Mouse (Mus musculus): ENCODE results near the gene Spag16. TPM values are rescaled to one million over a fixed set of nuclear protein-coding genes. Genes with fewer than 3 reads are reported as not detected.

Spag16 gene
- polyA plus RNA-seq, 1 experiment from 2014 or later = 0.66 TPM

DNA sequence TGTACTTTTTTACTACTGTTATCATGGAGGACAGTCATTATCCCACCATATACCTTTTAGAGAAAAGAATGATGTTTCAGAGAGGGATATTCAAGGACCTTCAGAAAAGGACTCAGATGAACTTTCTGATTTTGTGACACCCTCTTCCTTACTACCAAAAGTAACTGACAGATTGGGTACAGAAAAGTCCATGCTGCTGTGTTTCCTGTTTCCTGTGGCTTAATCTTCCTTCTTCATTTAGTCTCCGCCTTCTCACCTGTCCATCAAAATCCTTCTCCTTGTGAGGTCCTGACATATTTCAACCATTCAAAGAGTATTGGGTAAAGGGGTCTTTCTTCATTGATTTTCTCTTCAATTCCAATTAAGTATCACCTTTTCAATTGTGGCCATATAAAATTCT is 456.6 kb downstream of the Spag16 start:
- WGBS = 76% methylated on average over 1 of the region's 1 CpGs
- no peak overlapping the region for H3K4me2 ChIP-seq
- H3K27ac ChIP-seq (ENCODE audit: poor library complexity, severe bottlenecking) = no peak overlapping the region
- no peak for ATAC-seq (ENCODE audit: insufficient number of reproducible peaks, low FRiP score)
- no peak overlapping the region for H3K9ac ChIP-seq
- H3K27me3 ChIP-seq (replicated peaks) = no peaks in the 10 kb centered on the region
- no peaks in the 10 kb centered on the region for H3K4me1 ChIP-seq (replicated peaks)
- H3K36me3 ChIP-seq = no peaks in the 10 kb centered on the region
- H3K9me3 ChIP-seq (replicated peaks) = no peaks in the 10 kb centered on the region
- no peak overlapping the region for H3K4me3 ChIP-seq

DNA sequence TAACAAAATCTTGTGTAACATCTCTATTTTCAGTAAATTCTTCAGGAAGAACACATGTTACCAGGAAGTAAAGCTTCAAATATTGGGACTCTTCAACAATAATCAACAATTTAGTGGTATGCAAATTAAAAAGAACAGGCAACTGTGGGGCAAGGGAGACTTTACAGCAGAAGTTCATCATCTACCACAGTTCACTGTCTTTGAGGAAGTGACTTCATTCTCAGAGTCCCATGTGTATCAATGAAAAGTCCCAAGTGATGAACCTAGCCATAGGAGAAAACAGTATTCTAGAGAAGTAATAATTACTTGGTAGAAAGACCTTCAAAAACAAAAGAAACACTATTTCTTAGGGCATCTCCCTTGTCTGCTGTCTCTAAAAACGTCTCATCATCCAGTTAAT is 457.4 kb downstream of the Spag16 start:
- no peaks in the 10 kb centered on the region for H3K27me3 ChIP-seq (replicated peaks)
- no peak overlapping the region for H3K27ac ChIP-seq (ENCODE audit: poor library complexity, severe bottlenecking)
- WGBS = 54% methylated on average over 1 of the region's 1 CpGs
- no peaks in the 10 kb centered on the region for H3K36me3 ChIP-seq
- no peak overlapping the region for H3K4me3 ChIP-seq
- H3K9ac ChIP-seq = no peak overlapping the region
- H3K4me2 ChIP-seq = no peak overlapping the region
- ATAC-seq (ENCODE audit: insufficient number of reproducible peaks, low FRiP score) = no peak
- H3K4me1 ChIP-seq (replicated peaks) = no peaks in the 10 kb centered on the region
- H3K9me3 ChIP-seq (replicated peaks) = no peaks in the 10 kb centered on the region

DNA sequence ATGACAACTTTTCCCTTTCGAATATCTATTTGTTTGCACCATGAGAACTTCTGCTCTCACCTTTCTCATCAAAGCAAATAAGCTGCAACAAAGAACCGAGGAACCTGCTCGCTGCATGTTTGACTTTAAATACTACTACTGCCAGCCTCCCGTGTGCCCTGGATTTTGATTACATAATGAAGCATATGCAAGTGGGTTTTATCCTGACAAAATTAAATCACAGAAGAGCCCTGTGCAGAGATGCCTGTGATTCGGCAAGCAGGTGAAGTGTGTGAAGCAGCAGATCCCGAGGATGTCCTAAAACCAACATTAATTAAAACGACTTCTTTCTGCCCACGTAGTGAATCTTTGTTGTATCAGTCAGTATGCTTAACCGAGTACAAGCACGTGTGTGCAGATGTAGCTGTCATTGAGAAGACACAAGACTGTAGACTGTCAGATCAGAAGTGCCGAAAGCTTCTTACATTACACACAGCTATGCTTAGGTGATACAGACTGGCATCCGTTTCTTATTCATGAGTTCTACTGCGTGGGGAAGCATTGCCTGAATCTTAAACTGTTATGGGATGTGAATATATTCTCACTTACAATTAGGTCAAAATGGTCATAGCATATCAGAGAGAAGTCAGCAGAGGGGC is 489.5 kb downstream of the Spag16 start:
- Histone ChIP-seq H3K9ac (no peak overlapping the region), H3K27ac (ENCODE audit: poor library complexity, severe bottlenecking) (no peak overlapping the region), H3K36me3 (no peaks in the 10 kb centered on the region), H3K4me2 (no peak overlapping the region), H3K4me3 (no peak overlapping the region), H3K9me3 (replicated peaks) (no peaks in the 10 kb centered on the region), H3K27me3 (replicated peaks) (no peaks in the 10 kb centered on the region), H3K4me1 (replicated peaks) (no peaks in the 10 kb centered on the region)
- WGBS = 74% methylated on average over 13 of the region's 13 CpGs
- no peak for ATAC-seq (ENCODE audit: insufficient number of reproducible peaks, low FRiP score)

DNA sequence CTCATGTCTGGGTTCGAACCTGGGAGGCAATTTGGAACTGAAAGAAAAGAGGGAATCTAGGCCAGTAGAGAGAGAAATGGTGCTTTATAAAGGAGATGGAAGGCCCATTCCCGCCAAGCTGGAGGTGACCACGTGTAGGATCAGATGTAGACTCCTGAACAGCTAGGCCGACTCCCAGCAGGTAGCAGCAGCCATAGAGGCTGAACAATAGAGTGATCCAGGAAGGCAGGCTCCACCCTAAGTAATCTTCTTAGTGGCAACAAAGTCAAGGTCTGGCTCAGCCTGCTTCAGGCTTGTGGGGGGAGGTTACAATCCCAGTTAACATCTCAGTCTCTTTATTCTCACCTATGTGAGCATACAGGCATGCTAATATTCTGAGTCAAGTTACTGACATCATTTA is 494.2 kb downstream of the Spag16 start:
- WGBS = 66% methylated on average over 4 of the region's 4 CpGs
- H3K36me3 ChIP-seq = no peaks in the 10 kb centered on the region
- H3K9me3 ChIP-seq (replicated peaks) = no peaks in the 10 kb centered on the region
- no peak overlapping the region for H3K27ac ChIP-seq (ENCODE audit: poor library complexity, severe bottlenecking)
- H3K9ac ChIP-seq = no peak overlapping the region
- H3K4me2 ChIP-seq = no peak overlapping the region
- ATAC-seq (ENCODE audit: insufficient number of reproducible peaks, low FRiP score) = no peak
- no peaks in the 10 kb centered on the region for H3K4me1 ChIP-seq (replicated peaks)
- no peak overlapping the region for H3K4me3 ChIP-seq
- no peaks in the 10 kb centered on the region for H3K27me3 ChIP-seq (replicated peaks)

DNA sequence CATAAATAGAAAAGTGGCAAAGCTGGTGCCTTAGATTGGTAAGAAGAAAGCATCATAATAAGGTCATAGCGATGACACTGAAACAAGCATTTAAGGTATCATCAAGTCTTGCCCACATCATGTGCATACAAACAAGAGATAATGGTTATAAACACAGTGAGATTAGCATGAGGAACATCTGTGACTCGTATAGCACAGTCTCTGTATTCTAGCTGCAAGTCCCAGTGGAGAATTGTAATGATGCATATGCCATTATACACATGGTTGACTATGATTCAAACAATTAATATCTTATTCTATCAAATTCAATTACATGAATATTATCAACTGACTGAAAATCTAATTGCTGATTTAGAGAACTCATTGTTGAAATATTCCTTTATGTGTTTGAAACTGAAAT is 519.4 kb downstream of the Spag16 start:
- Histone ChIP-seq H3K4me2 (no peak overlapping the region), H3K9ac (no peak overlapping the region), H3K27me3 (replicated peaks) (no peaks in the 10 kb centered on the region), H3K4me3 (no peak overlapping the region), H3K9me3 (replicated peaks) (no peaks in the 10 kb centered on the region), H3K36me3 (no peaks in the 10 kb centered on the region), H3K4me1 (replicated peaks) (no peaks in the 10 kb centered on the region), H3K27ac (ENCODE audit: poor library complexity, severe bottlenecking) (no peak overlapping the region)
- ATAC-seq (ENCODE audit: insufficient number of reproducible peaks, low FRiP score) = no peak
- 69% methylated on average over 2 of the region's 2 CpGs for WGBS

DNA sequence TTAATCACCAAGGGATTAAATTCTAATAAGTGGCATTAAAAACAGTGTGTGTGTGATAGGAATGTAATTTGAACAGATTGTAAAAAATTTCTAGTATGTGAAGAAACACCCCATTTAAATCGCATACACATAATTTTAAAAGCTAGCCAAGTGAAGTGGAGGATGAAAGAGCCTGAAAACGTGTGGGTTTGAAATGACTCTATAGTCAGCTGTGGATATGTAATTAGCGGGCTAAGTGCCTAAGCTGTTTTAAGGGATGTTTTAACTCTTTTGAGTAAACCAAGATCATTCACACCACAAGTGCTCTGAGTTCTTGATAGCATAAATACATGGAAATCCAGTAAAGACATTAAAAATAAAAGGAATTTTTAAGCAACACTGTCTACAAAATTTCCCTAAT is 524.6 kb downstream of the Spag16 start:
- H3K27ac ChIP-seq (ENCODE audit: poor library complexity, severe bottlenecking) = no peak overlapping the region
- WGBS = 65% methylated on average over 3 of the region's 3 CpGs
- no peaks in the 10 kb centered on the region for H3K9me3 ChIP-seq (replicated peaks)
- H3K27me3 ChIP-seq (replicated peaks) = no peaks in the 10 kb centered on the region
- no peak for ATAC-seq (ENCODE audit: insufficient number of reproducible peaks, low FRiP score)
- no peaks in the 10 kb centered on the region for H3K4me1 ChIP-seq (replicated peaks)
- no peak overlapping the region for H3K4me2 ChIP-seq
- no peak overlapping the region for H3K4me3 ChIP-seq
- H3K9ac ChIP-seq = no peak overlapping the region
- no peaks in the 10 kb centered on the region for H3K36me3 ChIP-seq

DNA sequence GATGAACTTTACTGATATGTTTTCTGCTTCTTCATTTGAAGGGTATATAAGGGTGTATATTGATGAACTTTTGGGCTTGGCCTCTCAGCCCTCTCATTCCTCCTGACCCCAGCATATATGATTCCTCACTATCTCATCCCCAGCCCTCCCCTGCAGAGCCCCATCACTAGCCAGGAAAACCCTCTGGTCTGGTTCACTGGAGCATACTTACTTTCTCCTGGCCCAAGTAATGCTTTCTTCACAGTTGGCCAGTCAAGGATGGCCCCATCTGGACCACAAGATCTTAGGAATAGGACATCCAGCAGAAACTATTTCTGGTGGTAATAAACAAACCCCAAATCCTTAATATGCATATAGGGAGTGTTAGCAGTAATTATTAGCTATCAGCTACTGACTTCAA is 527.2 kb downstream of the Spag16 start:
- Histone ChIP-seq H3K36me3 (no peaks in the 10 kb centered on the region), H3K9me3 (replicated peaks) (no peaks in the 10 kb centered on the region), H3K27ac (ENCODE audit: poor library complexity, severe bottlenecking) (no peak overlapping the region), H3K4me1 (replicated peaks) (no peaks in the 10 kb centered on the region), H3K27me3 (replicated peaks) (no peaks in the 10 kb centered on the region), H3K9ac (no peak overlapping the region), H3K4me3 (no peak overlapping the region), H3K4me2 (no peak overlapping the region)
- no peak for ATAC-seq (ENCODE audit: insufficient number of reproducible peaks, low FRiP score)

DNA sequence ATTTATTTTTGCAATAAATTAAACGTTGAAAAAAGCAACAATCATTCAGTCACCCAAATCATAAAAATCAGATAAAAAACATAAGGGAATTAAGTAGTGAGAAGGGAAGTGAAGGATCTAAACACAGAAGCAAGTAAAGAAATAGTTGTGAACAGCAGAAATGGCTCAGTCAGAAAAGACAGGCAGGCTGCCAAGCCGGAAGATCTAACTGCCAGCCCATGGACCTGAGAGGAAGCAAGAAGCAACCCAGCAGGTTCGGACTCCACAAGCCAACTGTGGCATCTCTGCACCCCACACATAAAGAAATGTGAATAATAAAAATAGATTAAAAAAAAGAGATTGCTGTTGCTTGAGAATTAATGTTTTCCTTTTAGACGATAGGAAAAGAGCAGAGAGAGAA is 545.0 kb downstream of the Spag16 start:
- Histone ChIP-seq H3K4me2 (no peak overlapping the region), H3K27ac (ENCODE audit: poor library complexity, severe bottlenecking) (no peak overlapping the region), H3K4me3 (no peak overlapping the region), H3K4me1 (replicated peaks) (no peaks in the 10 kb centered on the region), H3K9ac (no peak overlapping the region), H3K9me3 (replicated peaks) (no peaks in the 10 kb centered on the region), H3K36me3 (no peaks in the 10 kb centered on the region), H3K27me3 (replicated peaks) (no peaks in the 10 kb centered on the region)
- WGBS = 74% methylated on average over 4 of the region's 4 CpGs
- no peak for ATAC-seq (ENCODE audit: insufficient number of reproducible peaks, low FRiP score)

DNA sequence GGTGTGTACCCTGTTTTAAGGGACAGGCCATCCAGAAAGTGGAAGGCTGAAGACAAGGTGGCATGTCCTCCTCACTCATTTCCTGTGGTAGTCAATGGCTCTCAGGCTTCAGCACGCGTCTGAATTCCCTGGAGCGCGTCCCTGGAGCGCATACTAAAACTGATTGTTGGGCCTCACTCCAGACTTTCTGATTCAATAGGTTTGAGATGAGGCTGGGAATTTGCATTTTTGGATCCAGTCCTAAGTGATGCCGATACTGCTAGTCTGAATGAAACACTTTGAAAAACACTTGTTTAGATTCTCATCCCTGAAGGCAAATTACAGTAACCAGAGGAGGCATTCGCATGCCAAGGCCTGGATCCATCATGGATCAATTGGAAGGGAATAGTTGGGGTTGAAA is 553.3 kb downstream of the Spag16 start:
- WGBS = 89% methylated on average over 7 of the region's 7 CpGs
- no peak for ATAC-seq (ENCODE audit: insufficient number of reproducible peaks, low FRiP score)
- H3K4me2 ChIP-seq = no peak overlapping the region
- H3K27me3 ChIP-seq (replicated peaks) = no peaks in the 10 kb centered on the region
- H3K9me3 ChIP-seq (replicated peaks) = no peaks in the 10 kb centered on the region
- H3K4me3 ChIP-seq = no peak overlapping the region
- H3K27ac ChIP-seq (ENCODE audit: poor library complexity, severe bottlenecking) = no peak overlapping the region
- no peaks in the 10 kb centered on the region for H3K36me3 ChIP-seq
- no peak overlapping the region for H3K9ac ChIP-seq
- no peaks in the 10 kb centered on the region for H3K4me1 ChIP-seq (replicated peaks)

DNA sequence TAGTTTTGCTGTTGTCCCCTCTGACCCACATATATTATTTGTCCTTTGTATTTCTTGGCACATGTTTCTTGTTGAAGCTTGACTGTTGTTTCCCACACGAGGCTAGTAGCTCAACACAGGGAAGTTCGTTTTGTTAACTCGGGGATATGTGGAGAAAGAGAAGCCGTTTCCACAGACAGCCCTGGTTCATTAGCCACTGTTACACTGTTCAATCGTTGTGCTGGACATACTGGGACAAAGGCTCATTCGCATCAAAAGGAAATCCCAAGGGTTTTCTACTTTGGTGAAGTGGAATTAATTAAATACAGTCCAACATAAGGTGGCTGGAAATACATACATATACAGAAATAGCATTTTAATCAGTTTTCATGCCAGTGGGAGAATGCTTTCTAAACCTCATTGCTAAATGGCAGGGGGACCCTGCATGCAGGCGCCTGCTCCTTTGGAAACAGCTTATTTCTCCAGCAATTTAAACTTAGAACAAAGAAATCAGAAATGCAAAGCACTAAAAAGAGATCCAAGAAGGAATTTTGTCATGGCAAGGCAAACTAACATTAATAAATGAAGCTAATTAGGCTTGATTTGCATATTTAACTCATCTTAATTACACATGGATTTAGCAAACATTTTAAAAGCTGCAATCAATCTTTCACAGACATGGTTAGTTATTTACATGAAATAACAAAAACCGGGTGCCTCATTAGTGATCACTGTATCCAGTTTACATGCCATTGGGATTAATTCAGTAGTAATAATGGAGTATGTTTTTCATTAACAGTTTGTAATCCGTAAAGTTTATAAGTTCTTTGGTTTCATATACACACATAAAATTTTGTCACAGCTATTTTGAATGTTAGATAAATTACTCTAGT is 615.7 kb downstream of the Spag16 start:
- H3K27me3 ChIP-seq (replicated peaks) = no peaks in the 10 kb centered on the region
- H3K27ac ChIP-seq (ENCODE audit: poor library complexity, severe bottlenecking) = no peak overlapping the region
- no peak overlapping the region for H3K4me3 ChIP-seq
- no peak for ATAC-seq (ENCODE audit: insufficient number of reproducible peaks, low FRiP score)
- H3K4me2 ChIP-seq = no peak overlapping the region
- H3K9ac ChIP-seq = no peak overlapping the region
- WGBS = 69% methylated on average over 9 of the region's 9 CpGs
- no peaks in the 10 kb centered on the region for H3K36me3 ChIP-seq
- no peaks in the 10 kb centered on the region for H3K4me1 ChIP-seq (replicated peaks)
- H3K9me3 ChIP-seq (replicated peaks) = no peaks in the 10 kb centered on the region

DNA sequence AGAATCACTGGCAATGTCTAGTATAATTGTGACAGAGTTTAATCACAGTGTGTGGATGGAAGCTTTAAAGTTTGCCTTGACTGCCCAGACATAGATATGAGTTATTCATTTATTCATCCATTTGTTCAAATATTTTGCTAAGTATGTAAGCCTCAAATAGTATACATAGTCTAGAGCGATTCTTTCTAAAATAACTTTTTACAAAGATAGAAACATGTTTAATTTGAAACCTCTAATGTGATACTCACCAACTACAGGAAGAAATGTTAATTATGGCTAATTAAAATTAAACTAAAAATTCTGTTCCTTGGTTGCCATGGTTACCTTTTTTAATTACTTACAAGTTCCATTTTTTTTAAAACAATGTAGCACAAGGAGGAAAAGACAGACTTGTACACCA is 653.1 kb downstream of the Spag16 start:
- no peak for ATAC-seq (ENCODE audit: insufficient number of reproducible peaks, low FRiP score)
- Histone ChIP-seq H3K27me3 (replicated peaks) (no peaks in the 10 kb centered on the region), H3K9ac (no peak overlapping the region), H3K4me2 (no peak overlapping the region), H3K4me1 (replicated peaks) (no peaks in the 10 kb centered on the region), H3K9me3 (replicated peaks) (no peaks in the 10 kb centered on the region), H3K36me3 (no peaks in the 10 kb centered on the region), H3K27ac (ENCODE audit: poor library complexity, severe bottlenecking) (no peak overlapping the region), H3K4me3 (no peak overlapping the region)
- WGBS = 87% methylated on average over 1 of the region's 1 CpGs

DNA sequence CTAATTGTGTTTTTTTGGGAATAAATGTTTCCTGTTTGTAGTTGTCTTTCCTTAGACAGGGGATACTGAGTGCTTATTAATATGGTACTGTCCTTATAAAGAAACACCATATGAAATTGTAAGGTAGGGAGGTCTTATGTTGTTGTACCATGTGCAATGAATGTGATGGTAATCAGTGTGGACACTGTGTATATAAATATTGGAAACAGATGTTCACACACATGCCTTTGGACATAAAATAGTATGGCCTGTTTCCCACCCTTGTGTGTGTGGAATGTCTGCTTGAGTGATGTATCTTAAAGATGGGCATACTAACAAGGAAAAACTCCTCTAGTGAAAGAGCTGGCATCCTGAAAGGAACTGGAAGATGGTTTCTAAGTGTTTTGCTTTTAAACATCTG is 692.1 kb downstream of the Spag16 start:
- Histone ChIP-seq H3K4me1 (replicated peaks) (no peaks in the 10 kb centered on the region), H3K9me3 (replicated peaks) (peaks cover 5% of the 10 kb centered on the region; the same call in 1 of the 2 replicates), H3K4me2 (no peak overlapping the region), H3K4me3 (no peak overlapping the region), H3K27me3 (replicated peaks) (no peaks in the 10 kb centered on the region), H3K27ac (ENCODE audit: poor library complexity, severe bottlenecking) (no peak overlapping the region), H3K36me3 (no peaks in the 10 kb centered on the region), H3K9ac (no peak overlapping the region)
- ATAC-seq (ENCODE audit: insufficient number of reproducible peaks, low FRiP score) = no peak

All from heart, embryonic 12.5 days (tissue).